Mouse (Mus musculus): ENCODE data around the gene Tenm3. TPM values are rescaled to one million over a fixed set of nuclear protein-coding genes. Genes with fewer than 3 reads are reported as not detected.

Gene Tenm3
- total RNA-seq (2021) = 10 to 100 TPM; 78.0 to 80.1 TPM
- long read RNA-seq, experiment 1, partial matches to known transcripts = 12 of 14 reads
- long read RNA-seq, experiment 1, other reads (novel, unspliced or antisense) = 2 of 14 reads
- long read RNA-seq, experiment 2, partial matches to known transcripts = 12 of 24 reads
- long read RNA-seq, experiment 2, other reads (novel, unspliced or antisense) = 12 of 24 reads

DNA sequence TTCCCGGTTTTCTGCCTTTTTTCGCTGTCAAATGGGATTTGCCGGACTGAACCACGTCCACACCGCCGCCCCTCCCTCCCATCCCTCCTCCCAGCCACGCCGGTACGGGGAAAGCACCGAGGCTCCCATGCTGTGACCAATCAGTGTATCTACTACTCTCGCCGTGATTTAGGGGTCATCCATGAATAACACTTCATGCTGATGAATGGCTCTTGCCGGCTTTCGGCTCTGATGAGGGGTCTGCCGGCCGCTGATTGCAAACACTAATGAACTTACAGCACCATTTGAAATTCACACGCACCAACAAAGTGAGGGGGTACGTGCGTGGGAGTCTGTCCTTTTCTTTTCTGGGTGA, at the start of gene Tenm3:
Tenm3 (minus strand) TSS at position 21 of the 355 bp plus-strand sequence.
- Histone ChIP-seq H3K4me3 (peak within 1 kb of the TSS; percentile 73), H3K27ac (peak within 1 kb of the TSS; percentile 65; the same call in 1 of the 2 replicates)
- no peak for DNase-seq (ENCODE audit: low spot score in 2 of 2)
- TF ChIP-seq CTCF (conservative IDR thresholded peaks at IDR 0.05) = no peak

DNA sequence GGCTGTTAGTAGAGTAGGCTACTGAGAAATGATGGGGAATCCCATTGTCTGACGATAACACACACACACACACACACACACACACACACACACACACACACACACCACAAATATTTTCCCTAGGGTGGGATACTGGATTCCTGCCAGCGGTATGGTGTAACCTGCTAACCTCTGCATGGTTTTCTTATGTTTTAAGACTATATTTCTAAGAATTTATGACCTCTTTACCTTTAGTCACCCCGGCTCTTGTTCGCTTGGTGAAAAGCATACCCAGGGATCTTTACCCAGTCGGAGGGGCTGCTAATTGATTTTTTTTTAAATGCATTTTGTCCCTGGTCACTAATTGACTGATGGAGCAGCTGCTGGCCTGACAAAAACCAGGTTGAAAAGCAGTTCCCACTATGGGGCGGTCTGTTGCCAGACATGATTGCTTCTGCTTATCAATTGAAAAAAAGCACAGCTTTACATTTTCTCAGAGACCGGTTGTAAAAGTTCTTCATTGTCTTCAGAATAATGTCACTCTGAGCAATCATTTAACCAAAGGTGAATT, 46.5 kb upstream of the Tenm3 start:
- Histone ChIP-seq H3K4me3 (no peak overlapping the region), H3K27ac (no peak overlapping the region)
- no peak for DNase-seq (ENCODE audit: low spot score in 2 of 2)
- no peak for TF ChIP-seq CTCF (conservative IDR thresholded peaks at IDR 0.05)

DNA sequence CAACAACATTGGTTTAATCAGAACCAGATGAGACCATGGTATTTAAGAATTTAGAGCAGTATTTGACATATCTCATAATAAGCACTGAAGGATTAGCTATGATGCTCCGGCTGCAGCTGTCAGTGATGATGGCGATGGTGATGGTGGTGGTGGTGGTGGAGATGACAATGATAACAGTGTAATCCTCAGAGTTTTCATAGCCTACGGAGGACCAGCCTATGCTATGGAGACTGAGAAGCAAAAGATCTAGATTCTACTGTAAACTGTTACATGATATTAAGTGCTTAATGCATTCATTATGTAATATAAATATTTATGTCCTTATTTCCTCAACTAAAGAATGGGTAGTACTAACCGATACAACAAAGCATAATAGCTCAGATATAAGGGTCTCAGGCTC, 40.5 kb upstream of the Tenm3 start:
- Histone ChIP-seq H3K4me3 (no peak overlapping the region), H3K27ac (no peak overlapping the region)
- no peak for TF ChIP-seq CTCF (conservative IDR thresholded peaks at IDR 0.05)
- DNase-seq (ENCODE audit: low spot score in 2 of 2) = no peak

DNA sequence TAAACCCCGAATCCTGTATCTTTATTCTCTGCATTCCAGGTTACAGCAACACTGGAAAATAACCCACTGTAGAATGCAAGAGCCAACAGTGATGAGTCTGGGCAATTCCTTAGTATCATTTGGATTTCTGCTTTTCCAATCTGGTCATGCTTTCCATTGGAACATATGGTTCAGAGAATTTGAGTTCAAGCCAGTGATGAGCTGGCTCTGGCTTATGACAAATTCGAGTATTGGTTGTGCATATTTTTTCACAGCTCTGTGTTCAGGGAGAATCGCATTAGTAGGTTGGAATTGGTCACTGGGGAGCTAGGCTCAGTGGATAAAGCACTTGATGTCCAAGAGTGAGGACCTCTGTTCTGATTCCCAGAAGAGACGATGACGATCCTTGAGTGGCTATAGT, 36.8 kb upstream of the Tenm3 start:
- DNase-seq (ENCODE audit: low spot score in 2 of 2) = peak; percentile 55 to 85
- no peak overlapping the region for H3K4me3 ChIP-seq
- H3K27ac ChIP-seq = no peak overlapping the region
- no peak for TF ChIP-seq CTCF (conservative IDR thresholded peaks at IDR 0.05)

DNA sequence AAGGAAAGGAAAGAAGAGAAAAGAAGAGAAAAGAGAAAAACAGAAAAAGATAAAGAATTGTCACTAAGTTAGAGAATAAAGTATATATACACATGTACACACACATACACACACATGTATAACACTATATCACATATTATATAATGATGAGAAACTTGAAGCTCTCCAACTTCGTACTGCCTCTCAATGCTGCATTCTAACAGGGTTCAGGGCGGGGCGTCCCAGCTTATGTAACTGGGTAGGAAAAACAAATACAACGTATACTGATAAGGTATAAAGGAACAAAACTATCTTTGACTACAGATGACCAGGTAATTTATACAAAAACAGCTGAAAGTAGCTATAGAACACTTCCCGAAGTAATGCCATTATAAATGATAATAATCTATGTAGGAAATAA, 22.2 kb upstream of the Tenm3 start:
- no peak overlapping the region for H3K27ac ChIP-seq
- no peak for DNase-seq (ENCODE audit: low spot score in 2 of 2)
- no peak for TF ChIP-seq CTCF (conservative IDR thresholded peaks at IDR 0.05)
- H3K4me3 ChIP-seq = no peak overlapping the region

DNA sequence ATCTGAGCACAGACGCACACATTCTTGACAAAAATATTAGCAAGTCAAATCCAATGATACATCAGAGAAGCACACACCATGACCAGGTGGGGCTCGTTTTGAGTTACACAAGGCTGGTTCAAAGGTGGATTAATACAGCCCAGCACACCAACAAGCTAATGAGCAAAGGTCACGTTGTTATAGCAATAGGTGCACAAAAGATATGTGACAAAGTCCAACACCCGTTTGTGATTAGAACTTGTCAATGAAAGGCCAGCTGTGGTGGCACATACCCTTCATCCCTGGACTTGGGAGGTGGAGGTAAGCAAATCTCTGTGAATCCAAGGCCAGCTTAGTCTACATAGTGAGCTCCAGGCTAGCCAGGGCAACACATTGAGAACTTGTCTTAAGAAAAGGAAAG, 21.7 kb upstream of the Tenm3 start:
- no peak overlapping the region for H3K4me3 ChIP-seq
- no peak for TF ChIP-seq CTCF (conservative IDR thresholded peaks at IDR 0.05)
- H3K27ac ChIP-seq = no peak overlapping the region
- DNase-seq (ENCODE audit: low spot score in 2 of 2) = no peak

DNA sequence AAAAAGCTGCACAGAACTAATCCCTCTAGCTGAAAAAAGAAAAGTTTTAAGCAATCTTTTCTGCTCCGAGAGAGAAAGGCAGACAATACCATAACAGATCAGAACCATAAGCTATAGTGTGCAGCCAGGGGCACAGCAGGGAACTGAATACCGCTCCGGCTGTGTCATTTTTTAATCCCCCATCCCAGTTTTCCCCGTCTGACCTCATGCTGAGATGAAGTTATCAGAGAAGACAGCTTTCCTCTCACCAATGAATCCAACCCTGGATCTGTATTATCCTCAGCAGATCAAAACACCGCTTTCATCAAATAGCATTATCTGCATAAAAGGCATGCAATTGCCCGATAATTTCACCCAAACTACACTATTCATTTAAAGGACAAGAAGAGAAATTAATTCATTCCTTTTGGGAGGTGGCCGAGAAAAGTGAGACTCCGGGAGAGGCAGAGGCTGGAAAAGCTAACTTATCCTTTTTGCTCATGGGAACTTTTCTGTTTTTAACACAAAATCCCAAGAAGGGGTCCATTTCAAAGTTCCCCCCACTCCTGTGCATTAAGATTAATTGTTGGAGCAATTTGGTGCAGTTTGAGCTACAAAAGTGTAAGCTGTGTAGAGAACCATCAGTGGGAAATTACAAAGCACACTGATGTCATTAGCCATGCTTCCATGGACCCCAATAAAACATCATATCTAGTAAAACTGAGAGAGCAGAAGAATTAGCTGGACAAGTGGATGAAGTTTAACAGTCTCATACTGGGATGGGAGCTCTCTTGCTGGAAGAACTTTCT, 6.7 kb upstream of the Tenm3 start:
- Histone ChIP-seq H3K4me3 (no peak overlapping the region), H3K27ac (no peak overlapping the region)
- DNase-seq (ENCODE audit: low spot score in 2 of 2) = no peak
- no peak for TF ChIP-seq CTCF (conservative IDR thresholded peaks at IDR 0.05)

DNA sequence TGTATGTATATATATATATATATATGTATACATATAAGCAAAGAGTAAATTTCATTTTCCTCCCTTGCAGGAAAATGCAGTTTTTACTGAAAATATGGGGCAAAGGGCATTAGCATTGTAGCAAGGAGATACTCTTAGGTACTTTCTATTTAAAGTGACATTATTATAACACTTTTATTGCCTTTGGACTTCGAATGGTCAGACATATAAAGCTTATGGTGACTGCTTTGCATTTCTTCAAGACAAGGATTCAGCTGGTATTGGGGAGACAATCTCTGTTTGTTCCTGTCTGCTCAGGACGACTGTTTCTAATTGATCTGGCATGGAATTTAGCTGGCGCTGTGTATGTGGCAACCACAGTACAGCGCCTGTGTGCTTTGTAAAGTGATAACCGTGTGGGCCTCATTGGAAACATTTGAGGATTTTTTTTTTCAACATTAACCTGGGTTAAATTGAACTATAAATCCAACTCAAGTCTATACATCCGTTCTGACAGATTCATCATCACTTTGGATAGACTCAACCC, 5.4 kb upstream of the Tenm3 start:
- no peak for TF ChIP-seq CTCF (conservative IDR thresholded peaks at IDR 0.05)
- H3K27ac ChIP-seq = no peak overlapping the region
- DNase-seq (ENCODE audit: low spot score in 2 of 2) = no peak
- H3K4me3 ChIP-seq = no peak overlapping the region

DNA sequence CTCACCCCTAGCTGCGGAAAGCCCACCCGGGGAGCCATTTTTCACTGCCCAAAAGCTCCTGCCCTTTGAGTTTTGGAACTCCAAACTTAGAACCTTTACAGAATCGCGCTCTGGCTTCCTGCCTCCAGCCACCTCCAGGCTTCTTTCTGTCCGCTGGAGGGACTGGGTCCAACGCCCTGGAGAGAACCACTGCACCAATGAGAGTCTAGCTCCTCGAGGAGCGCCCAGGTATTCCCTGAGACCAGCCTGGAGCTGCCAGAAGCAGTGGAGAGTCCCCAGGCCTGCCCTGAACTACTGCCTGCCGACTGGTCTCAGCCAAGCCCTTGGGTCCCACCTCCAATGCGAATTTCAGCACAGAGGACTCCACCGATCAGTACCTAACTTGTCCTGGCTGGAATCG, 1.2 kb upstream of the Tenm3 start:
- TF ChIP-seq CTCF (conservative IDR thresholded peaks at IDR 0.05) = no peak
- DNase-seq (ENCODE audit: low spot score in 2 of 2) = no peak
- Histone ChIP-seq H3K27ac (no peak overlapping the region), H3K4me3 (no peak overlapping the region)

DNA sequence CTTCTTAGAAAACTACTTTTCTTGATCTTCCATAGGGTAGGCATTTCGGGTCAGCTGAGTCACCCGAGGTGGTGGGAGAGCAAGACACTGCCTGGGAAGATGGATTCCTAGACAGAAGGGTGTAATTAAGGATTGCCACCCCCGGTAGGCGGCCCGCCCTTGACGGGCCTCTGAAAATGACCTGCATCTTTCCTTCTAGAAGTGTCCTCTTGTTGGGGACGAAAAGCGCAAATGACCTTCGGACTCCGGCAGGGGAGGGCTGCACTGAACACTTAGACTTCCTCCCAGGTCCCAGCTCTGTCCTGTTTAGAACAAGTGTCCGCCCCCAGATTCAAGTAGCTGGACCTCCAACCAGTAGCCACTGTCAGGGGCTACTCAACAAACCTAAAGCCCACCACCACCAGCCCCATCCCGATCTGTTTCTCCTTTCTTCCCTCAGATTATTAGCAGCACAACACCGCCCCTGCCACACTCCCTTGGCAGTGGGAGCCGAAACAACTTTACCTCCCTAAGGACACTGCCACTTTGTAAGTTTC, 687 bp upstream of the Tenm3 start:
- DNase-seq (ENCODE audit: low spot score in 2 of 2) = no peak
- no peak overlapping the region for H3K27ac ChIP-seq
- TF ChIP-seq CTCF (conservative IDR thresholded peaks at IDR 0.05) = no peak
- peak overlapping the region; percentile 73 for H3K4me3 ChIP-seq

DNA sequence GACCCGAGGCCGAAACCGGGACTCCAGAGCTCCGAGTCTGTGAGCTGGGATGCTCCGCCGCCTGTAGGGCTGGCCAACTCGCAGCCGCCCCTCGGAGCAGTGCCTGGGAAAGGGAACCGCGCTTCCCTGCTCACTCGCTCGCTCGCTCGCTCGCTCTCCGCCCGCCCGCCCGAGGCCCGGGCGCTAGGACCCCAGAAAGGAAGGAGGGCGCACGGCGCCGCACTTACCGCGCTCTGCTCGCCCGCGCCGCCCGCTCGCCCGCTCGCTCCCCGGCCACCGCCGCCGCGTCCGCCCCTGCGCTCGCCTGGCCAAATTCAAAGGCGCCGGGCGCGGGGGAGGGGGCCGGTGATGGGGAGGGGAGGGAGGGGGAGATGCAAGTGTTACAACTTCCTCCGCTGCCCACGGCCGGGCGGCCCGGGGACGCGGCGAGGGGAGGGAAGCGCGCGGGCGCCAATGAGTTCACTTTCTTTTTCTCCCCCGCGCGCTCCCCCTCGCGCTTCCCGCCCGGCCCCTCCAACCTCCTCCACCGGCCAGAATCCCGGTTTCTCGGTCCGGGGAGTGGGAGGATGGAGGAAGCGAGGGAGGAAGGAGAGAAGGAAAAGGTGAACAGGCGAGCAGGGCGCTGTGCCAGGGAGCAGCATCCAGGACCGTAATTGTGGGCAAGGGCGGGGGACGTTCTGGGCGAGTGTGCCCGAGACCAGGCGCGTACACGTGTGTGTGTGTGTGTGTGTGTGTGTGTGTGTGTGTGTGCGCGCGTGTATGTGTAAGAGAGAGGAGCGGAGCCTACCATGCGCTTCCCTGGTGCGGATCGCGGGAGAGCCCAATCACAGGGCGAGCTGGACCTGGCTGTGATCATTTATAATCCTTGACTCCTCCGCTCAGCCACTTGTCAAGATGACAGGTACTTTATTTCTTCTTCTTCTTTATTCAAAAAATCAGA, 490 bp downstream of the Tenm3 start:
- peak; percentile 25 to 31 for DNase-seq (ENCODE audit: low spot score in 2 of 2)

DNA sequence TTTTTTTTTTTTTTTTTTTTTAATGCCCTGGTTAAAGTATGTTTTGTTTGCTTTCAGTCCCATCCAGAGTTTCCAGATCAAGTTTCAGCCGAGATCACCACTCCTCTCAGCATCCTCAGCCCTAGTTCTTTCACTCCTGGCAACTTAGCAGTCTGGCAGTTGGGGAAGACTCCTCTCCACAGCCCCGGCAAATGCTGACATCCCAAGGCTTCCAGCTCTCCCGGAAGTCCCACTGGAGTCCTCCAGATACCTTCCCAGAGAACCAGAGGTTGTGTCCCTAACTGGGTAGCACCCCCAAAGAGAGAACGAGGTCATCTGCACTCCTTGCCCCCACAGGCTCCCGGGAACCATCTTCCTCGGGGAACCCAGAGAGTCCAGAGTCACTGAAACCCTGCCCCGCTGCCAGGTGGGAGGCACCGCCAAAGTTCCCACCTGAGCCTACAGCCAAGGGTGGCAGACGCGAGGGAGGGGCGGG, 1.2 kb downstream of the Tenm3 start:
- TF ChIP-seq CTCF (conservative IDR thresholded peaks at IDR 0.05) = no peak
- DNase-seq (ENCODE audit: low spot score in 2 of 2) = no peak
- Histone ChIP-seq H3K27ac (peak overlapping the region; percentile 65; the same call in 1 of the 2 replicates), H3K4me3 (peak overlapping the region; percentile 73)

More for the DNA sequence above, 490 bp downstream of the Tenm3 start:
- Histone ChIP-seq H3K27ac (peak overlapping the region; percentile 65; the same call in 1 of the 2 replicates), H3K4me3 (peak overlapping the region; percentile 73)
- TF ChIP-seq CTCF (conservative IDR thresholded peaks at IDR 0.05) = no peak
